Mouse (Mus musculus) liver, embryonic 16.5 days (tissue): ENCODE measurements around the gene Ap5z1. TPM values are rescaled to one million over a fixed set of nuclear protein-coding genes. Genes with fewer than 3 reads are reported as not detected.

Experiments
- ATAC-seq: fragments of 200-750 bp; cut with Nextera tagmentation; 2 replicates; pipeline ENCODE4 v1.8.0; 2017; ENCODE audit warnings: low read depth, mild to moderate bottlenecking, moderate number of reproducible peaks, moderate library complexity
- H3K27ac ChIP-seq: fragments of 300-500 bp; sonication (generic); 2 replicates; pipeline ENCODE4 v1.5.1; 2014; ENCODE audit warnings: mild to moderate bottlenecking, low read length
- H3K27me3 ChIP-seq: fragments of 300-500 bp; sonication (generic); 2 replicates; pipeline ENCODE4 v1.6.1; 2014; ENCODE audit warnings: low read depth, low read length, mixed read lengths; ENCODE audit not compliant: control insufficient read depth, insufficient read depth
- H3K36me3 ChIP-seq: fragments of 300-500 bp; sonication (generic); 2 replicates; pipeline ENCODE4 v1.6.1; 2014; ENCODE audit warnings: mild to moderate bottlenecking; ENCODE audit not compliant: control insufficient read depth, insufficient read depth
- H3K4me1 ChIP-seq: fragments of 300-500 bp; sonication (generic); 2 replicates; pipeline ENCODE4 v1.6.1; 2014; ENCODE audit warnings: low read depth, low read length, mixed read lengths; ENCODE audit not compliant: control insufficient read depth
- H3K4me2 ChIP-seq: fragments of 300-500 bp; sonication (generic); 2 replicates; pipeline ENCODE4 v1.6.1; 2014; ENCODE audit warnings: low read depth, low read length, mixed read lengths
- H3K4me3 ChIP-seq: fragments of 300-500 bp; sonication (generic); 2 replicates; pipeline ENCODE4 v1.5.1; 2014; ENCODE audit warnings: low read depth, mild to moderate bottlenecking, low read length
- H3K9ac ChIP-seq: fragments of 300-500 bp; sonication (generic); 2 replicates; pipeline ENCODE4 v1.6.1; 2014; ENCODE audit warnings: low read depth, low read length
- H3K9me3 ChIP-seq: fragments of 300-500 bp; sonication (generic); replicated peaks from 2 replicates; pipeline ENCODE4 v1.6.1; 2016; ENCODE audit warnings: low read length; ENCODE audit not compliant: control insufficient read depth
- WGBS: fragments of 180-500 bp; shearing (Covaris S2); extraction: QIAGEN DNeasy Blood & Tissue Kit; methylation state at CpG from one replicate; pipeline ENCODE4 v1.1.7; 2014; ENCODE audit not compliant: insufficient replicate concordance; 5-methylcytosine and 5-hydroxymethylcytosine counted together
- polyA plus RNA-seq: library from polyadenylated mRNA; unstranded; fragments of >200 nt; fragmentation: Nextera tagmentation; extraction: Ambion mirVana; gene quantifications from 2 replicates; pipeline ENCODE4 v1.2.1, GENCODE M21; 2015

Ap5z1 gene
- polyA plus RNA-seq, 1 experiment from 2014 or later: 5.2 TPM

- Histone ChIP-seq H3K27ac (no peak overlapping the region), H3K9me3 (no peaks in the 10 kb centered on the region), H3K4me3 (no peak overlapping the region), H3K36me3 (no peaks in the 10 kb centered on the region), H3K9ac (no peak overlapping the region), H3K4me2 (no peak overlapping the region), H3K4me1 (peaks cover 36% of the 10 kb centered on the region), H3K27me3 (no peaks in the 10 kb centered on the region)
- 65% methylated on average over 5 of the region's 5 CpGs for WGBS
- no peak for ATAC-seq
Observed at GRCm38 (mm10) chr5:142421886-142422285, 41.9 kb upstream of the Ap5z1 start.

GRCm38 (mm10) chr5:142423141-142423540 is 40.6 kb upstream of the Ap5z1 start:
- no peak overlapping the region for H3K4me2 ChIP-seq
- WGBS: 81% methylated on average over 10 of the region's 10 CpGs

GRCm38 (mm10) chr5:142423701-142424100 is 40.0 kb upstream of the Ap5z1 start:
- no peak overlapping the region for H3K4me3 ChIP-seq
- no peaks in the 10 kb centered on the region for H3K36me3 ChIP-seq
- WGBS: 50% methylated on average over 3 of the region's 3 CpGs
- H3K27me3 ChIP-seq: no peaks in the 10 kb centered on the region
- peaks cover 28% of the 10 kb centered on the region for H3K4me1 ChIP-seq
- H3K27ac ChIP-seq: no peak overlapping the region
- H3K9ac ChIP-seq: no peak overlapping the region
- ATAC-seq: no peak
- no peak overlapping the region for H3K4me2 ChIP-seq
- H3K9me3 ChIP-seq: no peaks in the 10 kb centered on the region

More at GRCm38 (mm10) chr5:142423141-142423540, 40.6 kb upstream of the Ap5z1 start:
- Histone ChIP-seq H3K9me3 (no peaks in the 10 kb centered on the region), H3K9ac (no peak overlapping the region), H3K4me1 (peaks cover 33% of the 10 kb centered on the region), H3K36me3 (no peaks in the 10 kb centered on the region), H3K27me3 (no peaks in the 10 kb centered on the region), H3K4me3 (no peak overlapping the region), H3K27ac (no peak overlapping the region)
- ATAC-seq: no peak

GRCm38 (mm10) chr5:142424627-142425349 is 39.0 kb upstream of the Ap5z1 start:
- Histone ChIP-seq H3K36me3 (no peaks in the 10 kb centered on the region), H3K4me2 (no peak overlapping the region), H3K4me3 (no peak overlapping the region), H3K27ac (peak overlapping the region; percentile 54), H3K4me1 (peaks cover 27% of the 10 kb centered on the region), H3K27me3 (no peaks in the 10 kb centered on the region), H3K9ac (0 out of 2 replicates have a peak overlapping the region, but pooled peaks have one; percentile 5), H3K9me3 (no peaks in the 10 kb centered on the region)
- ATAC-seq: peak; percentile 41
- WGBS: 41% methylated on average over 13 of the region's 13 CpGs

- Histone ChIP-seq H3K27ac (no peak overlapping the region), H3K4me1 (peaks cover 30% of the 10 kb centered on the region), H3K9ac (no peak overlapping the region), H3K9me3 (no peaks in the 10 kb centered on the region), H3K27me3 (no peaks in the 10 kb centered on the region), H3K4me3 (no peak overlapping the region), H3K36me3 (no peaks in the 10 kb centered on the region), H3K4me2 (no peak overlapping the region)
- 73% methylated on average over 2 of the region's 2 CpGs for WGBS
- ATAC-seq: no peak
Observed at GRCm38 (mm10) chr5:142426476-142426875, 37.3 kb upstream of the Ap5z1 start.

GRCm38 (mm10) chr5:142427876-142428275 is 35.9 kb upstream of the Ap5z1 start:
- WGBS: 79% methylated on average over 10 of the region's 10 CpGs
- ATAC-seq: no peak
- Histone ChIP-seq H3K9ac (no peak overlapping the region), H3K36me3 (no peaks in the 10 kb centered on the region), H3K4me1 (peaks cover 30% of the 10 kb centered on the region), H3K27me3 (no peaks in the 10 kb centered on the region), H3K4me3 (no peak overlapping the region), H3K4me2 (no peak overlapping the region), H3K27ac (no peak overlapping the region), H3K9me3 (no peaks in the 10 kb centered on the region)

- Histone ChIP-seq H3K27ac (no peak overlapping the region), H3K9me3 (no peaks in the 10 kb centered on the region), H3K4me2 (no peak overlapping the region), H3K36me3 (no peaks in the 10 kb centered on the region), H3K4me1 (peaks cover 30% of the 10 kb centered on the region), H3K4me3 (no peak overlapping the region), H3K9ac (no peak overlapping the region), H3K27me3 (no peaks in the 10 kb centered on the region)
- ATAC-seq: no peak
- WGBS: 67% methylated on average over 6 of the region's 6 CpGs
Observed at GRCm38 (mm10) chr5:142428691-142429090, 35.1 kb upstream of the Ap5z1 start.

- Histone ChIP-seq H3K36me3 (peaks cover 4% of the 10 kb centered on the region), H3K4me1 (peaks cover 13% of the 10 kb centered on the region), H3K9ac (no peak overlapping the region), H3K27ac (no peak overlapping the region), H3K4me3 (no peak overlapping the region), H3K27me3 (no peaks in the 10 kb centered on the region), H3K4me2 (no peak overlapping the region), H3K9me3 (no peaks in the 10 kb centered on the region)
- no peak for ATAC-seq
- 83% methylated on average over 12 of the region's 12 CpGs for WGBS
Observed at GRCm38 (mm10) chr5:142431029-142431428, 32.7 kb upstream of the Ap5z1 start.

GRCm38 (mm10) chr5:142431811-142432434 is 31.8 kb upstream of the Ap5z1 start:
- no peak overlapping the region for H3K27ac ChIP-seq
- H3K4me3 ChIP-seq: no peak overlapping the region
- WGBS: 79% methylated on average over 9 of the region's 9 CpGs
- H3K4me2 ChIP-seq: no peak overlapping the region
- H3K9ac ChIP-seq: no peak overlapping the region
- no peak for ATAC-seq
- no peaks in the 10 kb centered on the region for H3K27me3 ChIP-seq
- H3K36me3 ChIP-seq: peaks cover 7% of the 10 kb centered on the region
- H3K4me1 ChIP-seq: peaks cover 7% of the 10 kb centered on the region
- no peaks in the 10 kb centered on the region for H3K9me3 ChIP-seq
